Mouse (Mus musculus) left cerebral cortex, postnatal 14 days (tissue): ENCODE measurements around the gene Gm10775. TPM values are rescaled to one million over a fixed set of nuclear protein-coding genes. Genes with fewer than 3 reads are reported as not detected.
A peak's percentile ranks its signal among the peaks of the same experiment; 100 is the strongest.

Source experiments
- DNase-seq, 2 experiments: peaks; one replicate each; pipeline ENCODE4 v3.0.0; 2021 to 2022; ENCODE audit warnings: low spot score in 2 of 2, mixed read lengths in 1 of 2
- intact Hi-C: fragments of 180-260 bp; cut with DNase I; formaldehyde crosslinking; loops from one replicate; pipeline ENCODE4 v1.15.1; 2025
- long read RNA-seq, 2 experiments: library from polyadenylated mRNA; stranded (forward); transcript quantifications; one replicate each; pipeline ENCODE4 v2.0.0; 2021
- total RNA-seq, 2 experiments: library from RNA; stranded (reverse); gene quantifications; 2 replicates each; pipeline ENCODE4 v1.2.3; 2021

The Gm10775 gene
- 1 to 10 TPM in 1 of 2 experiments, under 1 TPM in 1; 0.59 to 1.1 TPM for total RNA-seq
- long read RNA-seq, experiment 1, partial matches to known transcripts: 0 of 3 reads
- long read RNA-seq, experiment 1, other reads (novel, unspliced or antisense): 3 of 3 reads
- long read RNA-seq, experiment 2, partial matches to known transcripts: 0 of 1 reads
- long read RNA-seq, experiment 2, other reads (novel, unspliced or antisense): 0 of 1 reads

DNA sequence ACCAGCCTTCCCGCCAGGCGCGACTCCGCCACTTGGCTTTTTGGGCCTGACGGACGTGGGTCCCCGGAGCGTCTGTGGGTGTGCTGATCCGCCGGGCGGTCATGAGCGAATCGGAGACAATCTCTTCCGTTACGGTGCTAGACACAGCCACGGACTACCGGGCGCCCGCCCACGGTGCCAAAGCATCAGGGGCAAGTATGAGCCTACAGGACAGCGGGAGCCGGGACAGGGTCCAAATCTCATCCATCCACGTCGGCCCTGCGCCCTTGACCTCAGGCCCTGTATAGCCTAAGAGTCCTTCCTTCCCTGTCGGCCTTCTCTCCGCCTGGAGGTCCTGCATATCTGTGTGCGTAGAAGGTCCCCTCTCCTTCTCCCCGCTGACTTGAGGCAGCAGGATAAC lies at the start of gene Gm10775:
Gene Gm10775 (plus strand): TSS at position 301 of the 400 bp plus-strand sequence.
- no peak for DNase-seq

DNA sequence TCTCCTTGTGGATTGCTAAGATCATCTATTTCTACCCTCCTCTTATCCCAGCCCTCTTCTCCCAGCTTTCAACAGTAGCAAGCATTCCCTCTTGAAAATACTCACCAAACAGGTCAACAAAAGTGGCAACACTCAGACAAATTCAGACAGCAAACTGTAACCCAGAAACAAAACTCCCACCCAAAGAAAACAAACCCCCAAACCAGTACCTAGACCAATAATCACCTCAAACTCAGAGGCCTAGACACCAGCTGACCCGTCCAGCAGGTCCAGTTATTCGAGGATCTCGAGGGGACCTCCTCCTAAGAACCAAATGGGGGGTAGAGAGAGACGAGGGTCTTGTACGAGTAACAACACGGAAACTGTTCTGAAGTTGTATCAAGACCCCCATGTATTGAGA lies 33.4 kb upstream of the Gm10775 start:
- intact Hi-C loops: no loop called here
- no peak for DNase-seq

More for the DNA sequence above, at the start of gene Gm10775:
- intact Hi-C loops: no loop called here

DNA sequence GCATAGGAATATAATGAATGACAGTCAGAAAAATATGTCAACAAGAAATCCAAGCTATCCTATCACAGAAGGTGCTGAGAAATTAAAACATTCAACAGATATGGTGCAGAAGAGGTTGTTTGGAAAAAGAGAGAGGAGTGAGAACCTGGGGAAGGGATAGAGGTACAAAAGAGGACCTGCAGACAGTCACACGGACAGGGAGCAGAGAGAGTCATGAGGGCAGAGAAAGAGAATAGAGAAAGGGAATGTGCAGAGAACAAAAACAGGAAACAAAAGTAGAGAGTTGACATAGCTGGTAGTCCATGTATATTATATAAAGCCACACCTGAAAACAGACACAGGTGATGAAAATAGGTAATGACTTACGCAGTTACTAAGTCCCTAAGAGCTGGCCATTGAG lies 32.7 kb upstream of the Gm10775 start:
- intact Hi-C loops: no loop called here
- no peak for DNase-seq

DNA sequence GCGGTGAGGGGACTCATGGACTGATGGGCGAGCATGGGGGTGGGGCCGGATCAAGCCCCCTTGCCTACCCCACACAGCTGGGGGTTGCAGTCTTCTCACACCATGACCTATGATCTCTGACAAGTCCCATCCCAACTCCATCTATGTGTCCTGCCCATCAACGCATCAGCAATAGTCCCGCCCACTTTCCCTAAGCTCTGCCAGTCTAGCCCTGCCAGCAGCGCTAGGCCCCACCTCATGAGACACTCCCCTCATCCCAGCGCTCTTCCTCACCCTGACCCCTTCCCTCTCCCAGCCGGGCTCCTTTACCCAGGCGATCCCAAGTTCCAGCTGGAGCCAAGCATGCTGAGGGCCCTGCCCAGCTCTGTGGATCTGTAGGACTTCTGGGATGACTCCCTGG lies 22.1 kb upstream of the Gm10775 start:
- intact Hi-C loops: no loop called here
- no peak for DNase-seq

DNA sequence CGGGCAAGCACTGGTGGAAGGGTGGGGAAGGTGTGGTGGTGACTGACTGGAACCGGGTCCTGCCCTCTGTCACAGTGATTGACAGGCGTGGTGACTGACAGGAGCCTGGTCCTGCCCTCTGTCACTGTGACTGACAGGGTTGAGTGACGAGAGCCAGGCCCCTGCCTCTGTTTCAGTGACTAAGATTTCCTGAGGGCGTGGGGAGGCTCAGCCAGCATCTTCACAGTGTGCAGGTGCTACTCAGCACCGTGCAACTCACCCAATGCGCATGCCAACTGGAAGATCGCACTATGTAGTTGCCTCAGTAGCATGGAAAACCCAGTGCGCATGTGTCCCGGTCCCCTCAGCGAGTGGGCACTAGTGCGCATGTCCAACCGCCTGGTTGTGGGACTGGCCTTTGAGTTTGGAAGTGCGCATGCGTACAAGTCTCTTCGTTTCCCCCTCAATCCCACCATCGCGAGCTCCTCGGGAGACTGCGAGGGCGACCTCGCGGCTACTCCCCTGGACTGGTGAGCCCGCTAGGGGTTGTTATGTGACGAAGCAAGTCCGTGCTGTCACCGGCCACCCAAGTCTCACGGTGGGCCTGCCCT lies 18.7 kb upstream of the Gm10775 start:
- DNase-seq: peak; percentile 98 to 99
- intact Hi-C loops: loop anchor here (2.0 to 5.0 kb wide), 2 partner anchors 38 to 128 kb away; partner anchors contain the start of genes Mfsd14b and Zfp369

DNA sequence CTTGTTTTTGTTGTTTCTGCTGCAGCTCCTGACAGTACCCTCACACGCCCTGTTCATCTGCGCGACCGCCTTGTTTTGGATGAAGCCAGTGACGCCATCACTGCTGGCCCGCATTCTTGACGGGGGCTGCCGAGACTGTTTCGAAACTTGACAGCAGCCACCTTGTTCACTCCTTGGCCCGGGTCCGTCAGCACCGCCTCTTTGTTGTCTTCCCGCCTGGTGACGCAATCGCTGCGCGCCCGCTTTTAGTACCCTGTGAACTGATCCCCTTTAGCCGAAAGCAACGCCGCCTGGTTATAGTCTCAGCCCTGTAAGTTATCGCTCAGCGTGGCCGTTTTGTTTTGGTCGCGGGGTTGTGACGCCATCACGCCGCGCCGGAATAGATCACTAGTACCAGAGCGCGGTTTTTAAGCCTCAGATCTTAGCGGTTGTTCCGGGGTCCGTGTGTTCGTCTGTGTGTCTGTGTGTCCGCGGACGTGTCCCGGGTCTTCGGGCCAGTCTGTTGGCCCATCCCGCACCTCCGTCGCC lies 18.2 kb upstream of the Gm10775 start:
- intact Hi-C loops: loop anchor here (2.0 to 5.0 kb wide), 2 partner anchors 38 to 129 kb away; partner anchors contain the start of genes Mfsd14b and Zfp369

DNA sequence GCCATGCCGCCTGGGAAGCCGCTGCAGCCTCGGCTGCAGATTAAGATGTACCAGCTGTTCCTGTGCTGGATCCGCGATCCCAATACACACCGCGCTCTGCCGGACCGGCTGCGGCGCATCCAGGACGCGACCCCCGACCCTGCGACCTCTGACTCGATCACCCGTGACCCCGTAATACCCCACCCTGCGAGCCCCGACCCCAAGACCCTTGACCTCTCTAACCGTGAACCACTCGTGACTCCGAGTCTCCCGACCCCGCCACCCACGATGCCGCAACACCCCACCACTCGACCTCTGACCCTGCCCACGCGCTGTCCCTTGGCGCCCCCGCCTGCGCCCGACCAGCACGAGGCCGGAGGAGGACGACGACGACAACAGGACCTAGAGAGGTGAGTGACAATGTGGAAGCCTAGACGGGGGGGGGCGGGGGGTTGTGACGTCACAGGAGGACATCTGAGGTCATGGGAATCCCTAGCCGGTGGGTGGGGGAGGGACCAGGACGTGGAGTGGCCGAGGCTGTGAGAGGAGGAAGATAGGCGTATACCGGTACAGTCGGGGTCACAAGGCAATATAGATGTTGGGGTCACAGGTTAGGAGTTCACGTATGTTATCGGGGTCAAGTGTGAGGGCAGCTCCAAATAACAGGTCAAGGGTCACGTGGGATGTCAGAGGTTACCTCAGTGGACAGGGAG lies 17.6 kb upstream of the Gm10775 start:
- intact Hi-C loops: loop anchor here (2.0 to 5.0 kb wide), 3 partner anchors 37 to 799 kb away; partner anchors contain the start of genes Mfsd14b and Zfp369
- peak in 1 of 2 experiments; percentile 52 for DNase-seq

More for the DNA sequence above, 18.2 kb upstream of the Gm10775 start:
- peak; percentile 97 to 99 for DNase-seq

DNA sequence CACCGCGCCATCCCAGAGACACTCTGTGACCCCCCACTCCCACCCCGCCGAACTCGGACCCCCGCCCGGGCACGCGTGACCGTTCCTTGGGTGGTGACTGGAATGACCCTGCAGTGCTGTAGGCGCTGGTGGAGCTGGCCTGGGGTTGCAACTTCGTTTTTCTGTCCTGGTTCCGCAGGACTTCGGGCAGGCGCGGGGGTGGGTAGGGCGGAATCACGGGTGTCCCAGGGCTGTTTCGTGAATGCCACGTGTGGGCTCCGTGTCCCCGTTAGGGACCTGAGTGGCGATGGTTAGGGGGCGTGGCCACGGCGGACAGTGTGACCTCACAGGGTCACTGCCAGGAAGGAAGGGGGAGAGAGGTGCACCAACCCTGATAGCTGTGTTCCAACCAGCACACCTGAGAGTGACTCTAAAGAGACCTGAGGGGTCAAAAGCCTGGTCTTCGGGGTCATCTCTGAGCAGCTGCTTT lies 17.0 kb upstream of the Gm10775 start:
- intact Hi-C loops: loop anchor here (2.0 to 5.0 kb wide), 2 partner anchors 130 to 800 kb away; partner anchors contain the start of gene Mfsd14b
- DNase-seq: no peak

DNA sequence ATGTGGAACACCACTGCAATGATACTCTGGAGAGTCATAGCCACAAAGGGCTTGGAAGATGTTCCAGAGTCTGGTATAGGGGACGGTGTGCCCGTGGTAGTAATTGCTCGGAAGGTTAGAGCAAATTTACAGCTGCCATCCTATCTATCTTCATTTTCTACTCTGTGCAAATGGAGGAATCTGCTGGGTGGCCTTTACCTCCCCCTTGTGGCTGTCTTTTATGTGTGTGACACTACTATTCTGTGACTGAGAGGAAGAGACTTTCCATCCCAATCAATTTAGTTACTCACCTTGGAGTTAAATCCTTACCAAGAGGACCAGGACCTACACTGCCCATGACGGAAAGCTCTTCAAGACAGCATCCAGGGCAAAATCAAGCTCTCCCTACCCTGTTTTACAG lies 16.1 kb upstream of the Gm10775 start:
- intact Hi-C loops: loop anchor here (2.0 to 5.0 kb wide), 2 partner anchors 131 to 800 kb away; partner anchors contain the start of gene Mfsd14b
- no peak for DNase-seq

DNA sequence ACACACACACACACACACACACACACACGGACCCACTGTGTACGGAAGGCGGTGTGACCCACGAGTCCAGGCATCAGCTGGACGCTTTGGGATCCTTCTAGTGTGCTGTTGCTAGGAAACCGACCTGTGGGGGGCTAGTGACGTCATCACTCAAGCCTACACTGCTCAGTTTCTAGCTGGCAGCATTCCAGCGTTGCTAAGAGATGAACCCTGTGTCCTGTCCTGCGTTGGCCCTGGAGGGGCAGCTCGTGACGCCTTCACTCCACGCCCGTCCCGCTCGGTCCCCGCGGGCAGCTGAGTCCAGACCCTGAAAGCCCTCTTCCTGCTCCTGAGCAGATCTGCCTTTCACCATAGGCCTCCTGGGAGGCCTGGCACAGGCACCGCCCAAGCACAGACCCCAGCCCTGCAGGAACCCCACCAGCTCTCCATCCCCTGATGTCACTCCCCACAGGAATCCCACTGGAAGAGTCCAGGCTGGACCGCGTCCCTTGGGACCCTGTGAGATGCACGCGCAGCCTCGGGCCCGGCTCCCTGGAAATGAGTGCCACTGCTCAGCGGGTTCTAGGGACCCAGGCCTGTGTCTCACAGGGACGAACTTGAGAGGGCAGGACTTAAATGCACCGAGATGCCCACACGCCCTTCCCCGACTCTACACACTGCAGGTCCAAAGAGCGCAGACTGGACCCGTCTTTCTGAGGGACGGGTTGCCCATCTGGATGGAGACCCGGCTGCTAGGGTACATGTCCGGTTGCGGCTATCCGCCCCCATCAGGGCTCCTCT lies 974 bp upstream of the Gm10775 start:
- peak; percentile 87 to 96 for DNase-seq
- intact Hi-C loops: no loop called here

DNA sequence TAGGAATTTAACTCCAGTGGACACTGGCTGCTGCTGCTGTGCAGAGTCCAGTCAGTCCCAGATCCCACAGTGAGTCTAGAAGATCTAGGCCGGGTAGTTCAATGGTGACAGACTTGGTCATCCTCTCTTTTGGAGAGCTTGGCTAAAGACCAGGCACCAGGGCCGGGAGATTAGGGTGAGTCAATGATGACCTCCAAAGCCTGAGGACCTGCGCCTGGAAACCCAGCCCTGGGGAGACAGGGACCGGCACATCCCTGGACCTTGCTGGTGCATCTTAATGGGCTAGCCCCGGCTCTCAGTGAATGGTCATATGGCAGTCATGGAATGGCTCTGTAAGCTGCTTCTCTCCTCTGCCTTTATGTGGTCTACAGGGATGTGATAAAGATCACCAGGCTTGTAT lies 2.7 kb downstream of the Gm10775 start:
- intact Hi-C loops: no loop called here
- no peak for DNase-seq

DNA sequence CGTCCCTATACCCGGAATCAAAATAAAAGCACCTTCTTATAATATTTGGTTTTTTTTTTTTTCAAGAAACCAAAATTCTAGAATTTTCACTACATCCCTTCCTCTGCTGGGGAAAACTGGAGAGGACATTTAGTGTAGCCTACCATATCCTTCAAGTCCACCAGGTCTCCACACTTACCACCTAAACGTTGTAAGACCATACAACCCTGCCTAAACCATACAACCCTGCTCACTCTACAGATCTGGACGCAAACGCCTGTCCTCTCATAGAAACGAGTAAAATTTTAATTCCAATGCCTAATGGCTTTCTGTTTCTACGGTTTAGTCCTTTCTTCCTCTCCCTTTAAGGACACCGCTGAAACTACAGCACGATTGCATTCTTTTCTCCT lies 18.6 kb downstream of the Gm10775 start:
- DNase-seq: no peak
- intact Hi-C loops: loop anchor here (2.0 kb wide), 1 partner anchor 37 kb away; no protein-coding TSS in a partner anchor

DNA sequence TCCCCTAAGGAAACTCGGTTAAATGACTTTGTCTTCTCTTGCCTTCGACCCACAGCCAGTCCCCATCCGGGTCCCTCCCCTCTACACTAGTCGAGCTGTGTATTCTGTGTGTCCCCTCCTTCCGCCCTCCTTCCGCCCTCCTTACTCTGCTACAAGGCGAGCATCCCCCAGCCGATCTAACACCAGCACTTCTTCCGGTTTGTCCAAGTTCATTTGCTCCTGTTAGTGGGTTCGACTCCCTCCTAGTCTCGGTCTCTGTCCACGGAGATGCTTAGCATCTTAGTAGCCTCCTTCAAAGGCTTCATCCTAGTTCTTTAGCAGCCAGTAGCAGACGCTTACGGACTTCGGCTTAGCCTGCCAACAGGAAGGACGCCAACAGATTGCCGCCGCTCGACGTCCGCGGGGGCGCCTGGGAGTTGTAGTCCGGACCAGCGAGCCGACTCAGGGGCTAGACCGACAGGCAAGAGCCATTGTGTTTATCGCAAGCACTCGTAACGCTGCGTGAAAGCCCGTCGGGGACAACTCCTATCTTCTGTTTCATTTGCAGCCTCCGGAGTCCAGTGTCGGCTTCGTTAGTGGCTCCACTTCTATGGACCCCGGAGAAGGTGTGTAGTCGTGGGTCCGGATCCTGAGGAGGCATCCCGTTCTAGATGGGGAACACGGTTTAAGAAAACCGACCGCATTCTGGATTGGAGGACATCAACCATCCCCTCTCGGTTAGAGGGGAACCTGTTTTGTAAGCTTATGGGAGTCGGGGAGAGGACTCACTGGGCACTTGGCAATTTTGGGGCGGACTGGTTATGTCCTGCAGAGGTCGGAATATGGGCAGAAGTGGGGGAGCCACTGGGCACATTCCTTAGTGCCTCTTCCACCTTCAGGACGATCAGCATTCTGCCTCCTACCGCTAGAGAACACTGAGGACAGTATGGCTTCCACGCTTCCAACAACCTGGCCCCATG lies 19.3 kb downstream of the Gm10775 start, which contains the start of gene Zfp369:
Gene Zfp369 (plus strand): TSS at position 432 of the 959 bp plus-strand sequence.
- intact Hi-C loops: loop anchor here (2.0 kb wide), 1 partner anchor 38 kb away; no protein-coding TSS in a partner anchor
- peak; percentile 93 to 95 for DNase-seq

DNA sequence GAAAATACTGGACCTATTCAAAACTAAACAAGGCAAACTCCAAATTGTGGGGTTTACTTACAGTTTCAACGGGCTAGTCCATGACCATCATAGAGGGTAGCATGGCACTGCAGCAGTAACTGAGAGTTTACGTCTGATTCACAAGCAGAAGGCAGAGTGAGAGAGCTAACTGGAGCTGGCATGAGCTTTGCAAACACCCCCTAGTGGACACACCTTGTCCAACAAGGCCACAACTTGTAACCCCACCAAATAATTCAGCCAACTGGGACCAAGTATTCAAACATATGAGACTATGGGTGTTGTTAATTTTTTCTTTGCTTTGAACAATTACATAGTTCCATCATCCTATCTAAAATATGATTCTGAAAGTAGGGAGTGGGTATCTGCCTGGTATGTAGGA lies 27.4 kb downstream of the Gm10775 start:
- DNase-seq: no peak
- intact Hi-C loops: no loop called here

DNA sequence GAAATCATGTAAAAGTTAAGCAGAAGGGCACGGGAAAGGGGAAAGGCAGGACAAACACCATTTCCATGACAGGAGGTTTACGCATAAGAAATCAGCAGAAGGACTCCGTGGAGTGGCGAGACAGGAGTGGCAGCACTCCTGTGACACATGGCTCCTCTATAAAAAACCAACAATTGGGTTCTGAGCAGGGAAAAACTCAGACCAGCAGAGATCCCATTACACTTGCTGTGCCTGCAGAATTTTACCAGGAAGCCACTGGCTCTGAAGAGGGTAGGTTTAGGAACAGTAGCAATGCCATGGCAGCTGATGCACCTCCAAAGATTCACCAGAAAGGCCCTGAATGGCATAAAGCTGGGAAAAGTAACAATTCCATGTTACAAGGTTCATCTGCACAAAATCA lies 37.0 kb downstream of the Gm10775 start:
- no peak for DNase-seq
- intact Hi-C loops: no loop called here
